Mouse (Mus musculus) left cerebral cortex, postnatal 14 days (tissue): ENCODE data around the gene Ksr1. TPM values are rescaled to one million over a fixed set of nuclear protein-coding genes. Genes with fewer than 3 reads are reported as not detected.
A peak's percentile ranks its signal among the peaks of the same experiment; 100 is the strongest.

Experiments used
- DNase-seq, 2 experiments: peaks; one replicate each; pipeline ENCODE4 v3.0.0; 2021 to 2022; ENCODE audit warnings: low spot score in 2 of 2, mixed read lengths in 1 of 2
- intact Hi-C: fragments of 180-260 bp; cut with DNase I; formaldehyde crosslinking; loops from one replicate; pipeline ENCODE4 v1.15.1; 2025
- long read RNA-seq, 2 experiments: library from polyadenylated mRNA; stranded (forward); transcript quantifications; one replicate each; pipeline ENCODE4 v2.0.0; 2021
- total RNA-seq, 2 experiments: library from RNA; stranded (reverse); gene quantifications; 2 replicates each; pipeline ENCODE4 v1.2.3; 2021

The Ksr1 gene
- total RNA-seq, result 10 to 100 TPM; 55.5 to 56.7 TPM
- long read RNA-seq, experiment 1, partial matches to known transcripts, result 0 of 11 reads
- long read RNA-seq, experiment 1, other reads (novel, unspliced or antisense), result 10 of 11 reads
- long read RNA-seq, experiment 2, partial matches to known transcripts, result 1 of 12 reads
- long read RNA-seq, experiment 2, other reads (novel, unspliced or antisense), result 10 of 12 reads

DNA sequence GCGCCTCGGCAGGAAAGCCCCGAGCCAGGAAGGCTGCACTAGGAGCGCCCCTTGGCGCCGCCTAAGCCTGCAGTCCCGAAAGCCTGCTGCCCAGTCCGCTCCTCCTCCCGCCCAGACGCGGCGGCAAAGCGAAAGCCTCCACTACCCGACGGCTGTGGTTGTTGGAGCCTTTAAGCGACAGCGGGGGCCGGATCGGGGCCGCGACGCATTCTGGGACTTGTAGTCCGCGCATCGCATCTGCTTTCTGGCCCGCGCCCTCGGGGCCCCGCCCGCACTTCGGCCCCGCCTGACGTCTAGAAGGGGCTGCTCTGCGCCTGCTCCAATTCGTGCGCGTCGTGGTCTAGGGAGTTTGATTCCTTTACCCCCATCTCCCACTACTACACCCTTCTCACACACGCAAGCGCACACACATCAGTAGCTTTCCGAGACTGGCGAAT, at the start of gene Ksr1:
Gene Ksr1 (minus strand): TSS at position 77 of the 437 bp plus-strand sequence.
- intact Hi-C loops, result loop anchor here (5.0 kb wide), 4 partner anchors 46 to 114 kb away; no protein-coding TSS in a partner anchor
- peak; percentile 95 to 96 for DNase-seq

- no peak for DNase-seq
- intact Hi-C loops, result loop anchor here (5.0 kb wide), 1 partner anchor 45 kb away; the partner anchor contains the start of gene Ksr1
Observed at GRCm38 (mm10) chr11:79192176-79192575, 46.0 kb upstream of the Ksr1 start.

DNA sequence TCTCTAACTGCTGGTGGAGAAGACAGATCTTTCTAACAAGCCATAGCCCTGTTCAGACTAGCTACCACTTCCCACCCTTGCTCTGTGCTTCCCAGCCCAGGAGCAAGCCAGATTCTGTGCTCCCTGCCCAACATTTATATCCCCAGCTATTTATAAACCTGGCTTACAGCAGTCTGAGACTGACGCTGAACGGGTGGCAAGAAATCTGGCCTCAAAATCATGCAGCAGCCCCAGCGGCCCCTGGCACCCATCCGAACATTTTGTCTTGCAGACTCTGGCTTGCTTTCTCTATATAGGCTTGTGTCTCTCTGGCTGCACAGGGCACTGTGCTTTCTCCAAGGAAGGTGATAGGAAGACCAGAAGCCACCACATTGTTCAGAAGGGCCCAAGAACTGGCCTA, 45.0 kb upstream of the Ksr1 start:
- intact Hi-C loops, result loop anchor here (5.0 kb wide), 1 partner anchor 44 kb away; the partner anchor contains the start of gene Ksr1
- DNase-seq, result peak; percentile 60 to 72

DNA sequence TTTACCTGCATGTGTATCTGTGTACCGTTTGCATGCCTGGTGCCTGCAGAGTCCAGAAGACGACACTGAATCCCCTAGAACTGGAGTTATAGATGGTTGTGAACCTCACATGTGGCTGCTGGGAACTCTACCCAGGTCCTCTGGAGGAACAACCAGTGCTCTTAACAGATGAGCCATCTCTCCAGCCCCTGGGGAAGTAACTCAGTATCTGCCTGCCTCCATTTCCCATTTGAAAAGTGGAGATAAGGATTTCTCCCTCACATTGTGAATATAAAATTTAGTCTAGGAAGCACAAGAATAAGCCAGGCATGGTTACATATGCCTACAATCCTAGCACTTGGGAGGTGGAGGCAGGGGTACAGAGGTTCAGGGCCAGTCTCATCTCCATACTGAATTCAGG, 44.0 kb upstream of the Ksr1 start:
- intact Hi-C loops, result loop anchor here (5.0 kb wide), 1 partner anchor 43 kb away; the partner anchor contains the start of gene Ksr1
- no peak for DNase-seq

- intact Hi-C loops, result no loop called here
- peak; percentile 59 to 87 for DNase-seq
Observed at GRCm38 (mm10) chr11:79188176-79188575, 42.0 kb upstream of the Ksr1 start.

GRCm38 (mm10) chr11:79187291-79187690, 41.1 kb upstream of the Ksr1 start:
- intact Hi-C loops, result no loop called here
- DNase-seq, result no peak

- intact Hi-C loops, result no loop called here
- no peak for DNase-seq
Observed at GRCm38 (mm10) chr11:79185683-79186082, 39.5 kb upstream of the Ksr1 start.

- intact Hi-C loops, result no loop called here
- no peak for DNase-seq
Observed at GRCm38 (mm10) chr11:79184126-79184888, 38.1 kb upstream of the Ksr1 start.

DNA sequence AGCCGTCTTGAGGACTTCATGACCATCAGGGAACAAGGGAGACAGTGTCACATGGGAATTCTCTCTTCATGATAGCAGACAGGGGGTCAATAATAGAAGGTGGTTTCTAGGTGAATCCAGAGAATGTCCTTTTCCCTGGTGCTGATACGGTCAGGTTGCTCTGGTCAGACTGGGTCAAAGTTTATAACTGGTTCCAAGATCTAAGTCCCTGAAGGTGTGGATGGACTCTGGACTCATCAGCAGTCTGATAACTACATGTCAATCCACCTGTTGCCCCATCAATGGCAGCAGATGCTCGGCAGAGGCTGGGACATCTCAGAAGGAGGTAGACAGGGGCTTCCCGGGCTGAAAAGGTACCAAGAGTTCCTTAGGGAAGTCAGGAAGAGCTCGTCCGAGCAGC, 37.2 kb upstream of the Ksr1 start:
- intact Hi-C loops, result no loop called here
- no peak for DNase-seq

- peak; percentile 84 to 93 for DNase-seq
- intact Hi-C loops, result no loop called here
Observed at GRCm38 (mm10) chr11:79182881-79183280, 36.7 kb upstream of the Ksr1 start.

DNA sequence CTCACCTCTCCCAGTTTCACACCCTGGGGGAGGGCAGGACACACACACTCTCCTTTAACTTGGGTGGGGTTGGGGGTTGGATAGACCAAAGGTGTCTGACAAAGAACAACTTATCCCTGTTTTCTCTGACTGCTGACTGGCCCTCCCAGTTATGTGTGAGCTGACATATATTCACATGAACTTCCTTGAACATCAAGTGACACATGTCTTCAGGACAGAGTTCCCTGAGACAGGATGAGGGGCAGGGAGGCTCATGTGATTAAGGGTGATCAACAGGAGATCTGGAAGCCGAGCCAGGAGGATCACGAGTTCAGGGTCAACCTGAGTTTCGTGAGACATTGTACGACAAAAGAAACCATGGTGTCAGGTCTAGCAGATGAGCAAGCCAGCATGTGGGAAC, 35.7 kb upstream of the Ksr1 start:
- intact Hi-C loops, result no loop called here
- DNase-seq, result no peak

DNA sequence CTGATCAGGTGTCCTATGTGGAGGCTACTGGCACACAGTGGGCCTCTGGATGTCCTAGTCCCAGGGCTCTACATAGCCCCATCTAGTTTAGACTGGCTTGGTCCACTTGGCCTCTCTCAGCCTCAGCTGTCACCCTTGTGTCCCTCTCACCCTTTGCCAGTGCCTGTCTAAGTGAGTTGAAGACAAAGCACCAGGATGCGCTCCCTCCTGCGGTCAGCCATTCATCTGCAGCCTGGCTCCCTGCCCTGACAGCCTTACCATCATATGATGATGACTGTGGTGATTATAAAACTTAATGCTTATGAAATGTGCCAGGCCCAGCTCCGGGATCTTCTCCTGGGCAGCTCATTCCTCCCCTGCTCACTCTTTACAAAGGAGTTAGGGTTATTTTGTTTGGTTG, 30.5 kb upstream of the Ksr1 start:
- intact Hi-C loops, result no loop called here

GRCm38 (mm10) chr11:79172054-79172453, 25.8 kb upstream of the Ksr1 start:
- intact Hi-C loops, result no loop called here
- DNase-seq, result peak; percentile 45 to 64

More for the DNA sequence above, 30.5 kb upstream of the Ksr1 start:
- DNase-seq, result no peak

GRCm38 (mm10) chr11:79166582-79167300, 20.5 kb upstream of the Ksr1 start:
- DNase-seq, result no peak
- intact Hi-C loops, result no loop called here

DNA sequence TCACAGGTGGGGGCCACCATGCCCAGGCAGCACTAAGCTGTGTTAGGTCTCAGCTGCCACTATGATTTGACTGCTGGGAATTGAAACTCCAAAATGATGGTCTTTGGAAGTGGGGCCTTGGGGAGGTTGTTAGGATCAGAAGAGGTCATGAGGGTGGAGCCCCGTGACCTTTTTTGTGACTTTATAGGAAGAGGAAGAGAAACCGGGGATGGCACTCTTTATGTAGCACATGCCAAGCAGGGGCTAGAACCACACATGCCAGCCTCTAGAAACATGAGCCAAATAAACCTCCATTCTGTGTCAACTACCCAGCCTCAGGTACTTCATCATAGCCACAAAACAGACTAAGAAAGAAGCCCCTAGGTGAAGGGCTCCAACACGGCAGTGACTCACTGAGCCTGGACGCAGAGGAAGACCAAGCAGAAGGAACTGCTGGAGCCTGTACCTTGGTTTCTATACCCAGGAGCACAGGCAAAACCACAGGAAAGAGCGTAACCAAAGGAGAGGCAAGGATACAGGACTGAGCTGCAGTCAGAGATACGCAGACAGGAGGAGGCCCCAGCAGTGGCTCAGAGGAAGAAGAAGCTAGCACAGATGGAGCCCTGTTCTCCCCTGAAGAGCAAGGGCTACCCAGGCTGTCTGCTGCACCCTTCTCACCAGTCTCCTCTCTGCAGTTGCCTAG, 15.0 kb upstream of the Ksr1 start:
- DNase-seq, result no peak
- intact Hi-C loops, result no loop called here

GRCm38 (mm10) chr11:79160127-79160526, 13.9 kb upstream of the Ksr1 start:
- intact Hi-C loops, result no loop called here
- DNase-seq, result no peak

DNA sequence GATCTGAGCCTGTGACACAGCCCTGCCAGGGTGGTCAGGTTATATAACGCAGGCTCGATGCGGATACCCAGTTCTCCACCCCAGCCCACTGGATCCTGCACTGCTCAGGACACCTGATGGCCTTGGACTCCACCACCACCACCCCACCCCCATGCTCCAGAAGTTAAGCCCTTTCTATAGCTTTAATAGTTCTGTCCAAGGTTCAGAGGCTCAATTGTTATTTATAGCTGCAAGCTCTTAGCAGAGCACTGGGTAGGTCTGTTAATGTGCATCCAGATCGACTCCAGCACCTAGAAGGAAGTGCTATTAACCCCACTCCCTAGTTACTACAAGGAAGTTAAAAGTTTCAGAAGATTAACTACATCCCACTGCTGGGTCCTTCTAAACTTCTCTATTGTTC, 11.5 kb upstream of the Ksr1 start:
- no peak for DNase-seq
- intact Hi-C loops, result no loop called here

DNA sequence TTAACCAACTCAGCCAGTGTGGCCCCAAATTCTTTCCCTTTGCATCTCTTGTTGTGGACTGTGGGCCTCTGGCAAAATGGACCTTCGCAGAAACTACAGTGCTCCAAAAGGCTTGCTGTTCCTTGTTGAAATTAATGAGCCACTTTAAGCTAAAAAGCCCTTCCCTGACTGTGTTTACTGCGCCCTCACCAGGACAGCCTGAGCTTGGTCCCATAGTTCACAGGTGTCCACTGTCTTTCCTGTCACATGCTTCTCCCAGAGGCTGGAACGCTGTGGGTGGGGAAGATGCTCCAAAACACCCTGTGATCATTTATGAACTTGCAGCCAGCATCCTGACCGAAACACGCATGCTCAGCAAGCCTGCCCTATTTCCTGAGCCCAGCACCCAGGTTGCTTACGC, 9.1 kb upstream of the Ksr1 start:
- DNase-seq, result no peak
- intact Hi-C loops, result no loop called here

DNA sequence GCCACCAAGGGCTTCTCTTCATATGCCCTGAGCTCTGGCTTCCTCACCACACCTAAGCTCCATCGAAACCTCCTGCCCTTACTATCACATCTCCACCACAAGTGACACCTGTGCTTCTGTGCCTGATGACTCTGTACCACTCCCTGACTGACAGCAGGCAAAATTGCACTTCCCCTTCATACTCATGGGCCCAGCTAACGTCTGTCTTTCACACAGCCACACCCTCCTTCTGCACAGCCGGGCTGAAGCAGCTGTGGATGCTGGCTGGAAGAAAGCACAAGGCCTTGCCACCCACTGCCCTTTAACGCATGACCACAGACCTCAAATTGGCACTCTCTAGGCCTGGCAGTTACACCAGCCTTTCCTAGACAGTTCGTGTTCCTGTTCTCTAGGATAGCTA, 6.5 kb upstream of the Ksr1 start:
- DNase-seq, result no peak
- intact Hi-C loops, result no loop called here

DNA sequence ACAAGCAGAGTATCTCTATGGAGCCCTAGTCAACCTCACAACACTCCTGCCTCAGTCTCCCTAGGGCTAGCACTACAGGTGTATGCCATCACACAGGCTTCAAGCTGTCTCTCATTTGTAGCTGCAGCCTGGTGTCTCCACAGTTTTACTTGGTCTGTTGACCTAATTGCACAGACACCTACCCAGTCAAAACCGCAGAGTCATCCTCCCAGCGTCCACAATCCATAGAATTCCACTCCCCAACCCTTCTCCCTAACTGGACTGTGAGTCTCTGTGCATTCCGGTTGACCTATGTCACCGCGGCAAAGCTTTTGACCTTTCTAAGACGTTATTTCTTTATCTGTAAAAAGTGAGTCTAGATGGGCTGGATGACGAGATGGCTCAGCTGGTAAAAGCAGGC, 5.7 kb upstream of the Ksr1 start:
- intact Hi-C loops, result no loop called here
- DNase-seq, result no peak
